Mouse (Mus musculus) mouse trophoblast stem cell (cell line): ENCODE measurements around the gene Fam168b.

Experiments used
- in situ Hi-C, 2 experiments: fragments of 300-500 bp; cut with MseI, MboI; formaldehyde crosslinking; loops; 2 replicates in 1 of 2; 3 replicates in 1 of 2; pipeline ENCODE4 v1.15.1; 2025

Gene Fam168b

DNA sequence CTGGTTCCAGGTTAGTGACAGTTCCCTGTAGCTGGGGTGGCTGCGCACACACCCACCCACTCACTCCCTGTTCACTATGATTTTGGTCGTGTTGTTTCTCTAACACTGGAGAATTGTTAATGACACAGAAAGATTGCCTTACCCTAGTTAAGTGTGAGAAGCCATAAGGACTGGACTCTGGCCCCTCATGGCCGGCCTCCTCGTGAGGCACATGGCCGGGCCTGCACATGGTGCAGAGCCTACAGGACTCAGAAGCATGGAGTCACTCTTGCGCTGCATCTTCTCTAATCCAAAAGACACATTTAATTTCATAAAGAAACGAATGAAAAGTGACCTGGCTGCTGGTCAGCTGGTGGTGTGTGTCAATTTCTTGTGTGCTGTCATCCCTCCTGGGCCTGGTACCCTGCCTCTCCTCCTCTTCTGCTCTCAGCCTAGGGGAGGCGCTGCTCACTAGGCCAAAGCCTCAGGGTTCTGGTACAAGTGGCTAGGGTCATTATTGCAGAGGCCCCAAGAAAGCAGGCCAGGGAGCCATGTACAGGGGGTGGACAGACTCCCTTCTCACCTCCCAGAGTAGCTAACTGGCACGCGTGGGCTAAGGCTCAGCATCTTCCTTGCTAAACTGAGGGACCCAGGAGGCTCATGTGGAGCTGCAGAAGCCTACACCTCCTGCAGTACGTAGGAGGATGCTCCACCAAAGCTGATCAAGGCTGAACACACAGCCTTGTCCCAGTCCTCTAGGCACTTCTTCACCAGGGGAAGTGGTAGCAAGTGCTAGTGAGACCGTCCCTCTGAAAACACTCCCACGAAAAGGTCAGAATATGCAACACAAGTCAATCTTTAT is 30.2 kb downstream of the Fam168b start:
- in situ Hi-C loops: no loop called here

DNA sequence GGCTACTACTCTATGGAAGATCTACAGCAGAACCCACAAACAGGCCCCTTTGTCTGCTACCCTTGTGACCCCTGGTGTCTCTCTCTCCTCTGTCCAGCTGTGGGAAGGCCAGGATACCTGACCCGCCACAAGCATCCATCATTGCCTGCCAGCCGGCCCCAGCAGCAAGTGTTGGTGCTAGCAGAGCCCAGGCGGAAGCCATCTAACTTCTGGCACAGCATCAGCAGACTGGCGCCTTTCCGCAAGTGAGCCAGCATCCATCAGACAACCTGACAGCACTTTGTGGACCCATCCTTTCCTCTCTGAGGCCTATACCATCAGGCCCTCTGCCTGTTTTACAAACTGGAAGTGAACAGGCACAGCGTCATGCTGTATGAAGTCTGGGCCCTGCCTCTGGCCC is 31.3 kb downstream of the Fam168b start:
- in situ Hi-C loops: no loop called here

DNA sequence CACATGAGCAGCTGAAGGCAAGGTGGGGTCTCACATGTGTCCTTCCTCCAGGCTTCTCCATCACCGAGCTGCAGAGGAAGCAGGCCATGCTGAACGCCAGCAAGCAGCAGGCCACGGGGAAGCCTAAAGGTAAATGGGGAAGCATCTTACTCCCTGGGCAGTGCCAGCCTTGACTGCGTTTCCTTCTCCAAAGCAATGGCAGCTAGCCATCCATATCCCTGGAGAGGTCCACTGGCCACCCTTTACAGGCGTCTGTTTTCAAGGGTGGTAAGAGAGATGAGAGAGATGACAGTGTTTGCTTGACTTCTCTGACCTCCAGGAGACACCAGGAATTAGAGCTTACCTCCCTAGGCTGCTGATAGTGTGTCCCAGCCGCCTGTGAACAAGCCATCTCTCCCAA is 31.8 kb downstream of the Fam168b start:
- in situ Hi-C loops: no loop called here

DNA sequence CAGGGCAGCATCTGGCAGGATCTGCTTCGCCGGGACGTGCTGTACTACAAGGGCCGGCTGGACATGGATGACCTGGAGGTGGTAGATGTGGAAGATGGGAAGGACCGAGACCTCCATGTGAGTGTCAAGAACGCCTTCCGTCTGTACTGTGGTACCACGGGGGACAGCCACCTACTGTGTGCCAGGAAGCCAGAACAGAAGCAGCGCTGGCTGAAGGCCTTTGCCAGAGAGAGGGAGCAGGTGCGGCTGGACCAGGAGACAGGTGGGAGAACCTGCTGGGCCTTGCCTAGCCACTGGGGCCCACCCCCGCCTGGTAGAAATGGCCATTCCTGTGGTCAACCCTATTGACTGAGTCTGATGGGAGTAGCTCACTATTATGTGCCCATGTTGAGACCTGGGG is 32.6 kb downstream of the Fam168b start:
- in situ Hi-C loops: no loop called here

DNA sequence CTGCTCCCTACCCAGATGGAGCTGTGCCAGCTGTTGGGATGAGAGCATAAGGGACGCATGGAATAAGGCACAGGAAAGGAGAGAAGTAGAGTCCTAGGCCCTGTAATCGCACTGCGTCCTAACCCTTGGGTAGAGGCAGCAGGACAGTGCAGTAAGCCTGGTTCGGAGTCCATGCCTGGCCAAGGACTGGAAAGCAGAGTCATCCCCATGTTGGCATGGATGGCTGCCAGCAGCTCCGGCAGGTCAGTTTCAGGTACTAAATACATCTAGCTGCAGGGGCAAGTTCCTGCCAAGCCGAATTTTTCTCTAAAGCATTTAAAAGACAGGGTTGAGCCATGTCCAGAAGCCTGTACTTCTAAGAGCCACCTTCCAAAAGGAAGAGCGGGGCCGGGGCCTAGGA is 34.4 kb downstream of the Fam168b start:
- in situ Hi-C loops: no loop called here

DNA sequence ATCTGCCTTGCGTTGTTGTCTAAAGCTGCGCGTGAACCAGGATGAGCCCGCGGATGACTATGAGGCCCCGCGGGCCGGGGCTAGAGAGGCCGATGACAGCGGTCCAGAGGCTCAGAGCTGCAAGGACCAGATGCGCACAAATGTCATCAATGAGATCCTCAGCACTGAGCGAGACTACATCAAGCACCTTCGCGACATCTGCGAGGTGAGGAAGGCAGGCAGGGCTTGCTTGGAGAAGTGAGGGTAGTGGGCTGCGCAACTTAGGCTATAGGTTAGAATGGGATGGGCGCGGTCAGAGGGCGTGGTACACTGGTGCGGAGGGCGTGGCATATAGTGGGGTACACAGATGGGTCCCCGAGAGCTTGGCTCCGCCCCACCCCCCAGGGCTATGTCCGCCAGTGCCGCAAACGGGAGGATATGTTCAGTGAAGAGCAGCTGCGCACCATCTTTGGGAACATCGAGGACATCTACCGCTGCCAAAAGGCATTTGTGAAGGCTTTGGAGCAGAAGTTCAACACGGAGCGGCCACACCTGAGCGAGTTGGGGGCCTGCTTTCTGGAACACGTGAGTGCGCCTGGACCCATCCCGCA is 36.8 kb downstream of the Fam168b start:
- in situ Hi-C loops: no loop called here

DNA sequence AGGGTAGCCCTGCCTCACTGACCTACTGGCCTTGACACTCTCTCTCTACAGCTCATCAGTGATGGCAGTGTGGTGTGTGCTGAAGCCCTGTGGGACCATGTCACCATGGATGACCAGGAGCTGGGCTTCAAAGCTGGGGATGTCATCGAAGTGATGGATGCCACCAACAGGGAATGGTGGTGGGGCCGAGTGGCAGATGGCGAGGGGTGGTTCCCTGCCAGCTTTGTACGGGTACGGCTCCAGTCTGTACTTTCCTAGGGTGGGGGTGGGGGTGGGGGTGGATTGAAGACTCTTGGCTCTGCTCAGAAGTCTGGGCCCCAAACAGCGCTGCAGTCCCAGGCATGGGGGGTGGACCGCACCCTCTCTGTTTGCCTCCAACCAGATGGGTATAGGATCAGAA is 38.0 kb downstream of the Fam168b start:
- in situ Hi-C loops: no loop called here

DNA sequence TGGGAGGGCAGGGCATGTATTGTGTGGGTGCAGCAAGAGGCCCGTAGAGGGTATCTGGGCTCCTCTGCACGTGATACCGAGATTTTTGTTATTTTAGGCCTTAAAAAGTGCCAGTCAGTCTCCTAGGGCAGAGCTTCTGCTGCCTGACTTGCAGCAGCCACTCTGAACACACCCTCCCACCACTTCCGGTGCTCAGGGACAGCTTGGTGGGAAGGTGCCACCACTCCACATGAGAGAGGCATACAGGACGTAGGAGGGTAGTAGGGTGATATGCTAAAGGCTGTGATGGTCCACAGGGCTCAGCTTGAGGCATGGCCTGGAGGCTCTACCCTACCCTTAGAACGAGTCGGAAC is 40.6 kb downstream of the Fam168b start:
- in situ Hi-C loops: no loop called here

DNA sequence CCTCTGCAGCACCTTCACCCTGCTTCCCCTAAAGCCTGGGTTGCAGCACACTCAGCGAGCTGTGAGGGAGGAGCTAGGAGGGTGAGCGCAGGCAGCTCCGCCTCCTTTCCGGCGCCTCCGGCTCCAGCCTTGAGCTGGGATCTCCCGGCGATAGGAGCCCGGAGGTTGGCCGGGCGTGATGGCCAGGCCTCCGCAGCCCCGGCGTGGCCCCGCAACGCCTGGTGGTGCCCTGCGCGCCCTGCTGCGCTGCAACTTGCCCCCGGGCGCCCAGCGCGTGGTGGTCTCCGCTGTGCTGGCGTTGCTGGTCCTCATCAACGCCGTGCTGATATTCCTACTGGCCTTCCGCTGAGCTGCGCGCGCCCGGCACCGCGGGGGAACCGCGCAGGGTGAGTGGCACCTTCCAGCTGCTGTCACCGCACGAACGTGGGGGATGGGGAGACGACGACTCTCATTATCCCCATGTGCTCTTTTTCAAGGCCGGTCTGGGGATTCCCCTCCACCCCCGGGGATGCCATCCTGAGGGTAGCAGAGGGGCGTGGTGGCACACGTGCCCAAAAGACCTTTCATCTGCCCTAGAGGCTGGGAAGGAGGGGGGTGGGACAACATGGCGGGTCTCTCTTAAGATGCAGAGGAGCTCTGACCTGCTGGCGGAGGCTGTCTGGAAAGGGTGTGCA is 41.1 kb downstream of the Fam168b start:
- in situ Hi-C loops: no loop called here

DNA sequence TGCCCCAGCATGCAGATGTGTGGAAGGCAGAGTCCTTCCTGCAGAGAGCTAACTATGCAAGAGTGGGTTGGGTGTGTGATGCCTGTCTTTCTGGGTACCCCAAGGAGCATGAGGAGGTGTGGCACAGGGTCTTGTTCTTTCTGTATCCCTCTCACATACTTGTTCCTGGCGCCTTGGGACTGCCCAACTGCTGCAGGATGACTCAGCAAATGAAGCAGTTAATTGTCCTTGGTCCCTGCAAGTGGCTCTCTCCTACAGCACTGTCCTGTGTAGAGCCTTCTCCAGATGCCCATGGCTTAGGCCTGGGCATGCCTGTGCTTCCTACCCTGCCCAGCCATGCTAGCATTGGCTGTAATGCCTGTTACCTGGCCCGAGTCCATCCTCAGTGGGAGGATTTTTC is 43.7 kb downstream of the Fam168b start:
- in situ Hi-C loops: no loop called here

DNA sequence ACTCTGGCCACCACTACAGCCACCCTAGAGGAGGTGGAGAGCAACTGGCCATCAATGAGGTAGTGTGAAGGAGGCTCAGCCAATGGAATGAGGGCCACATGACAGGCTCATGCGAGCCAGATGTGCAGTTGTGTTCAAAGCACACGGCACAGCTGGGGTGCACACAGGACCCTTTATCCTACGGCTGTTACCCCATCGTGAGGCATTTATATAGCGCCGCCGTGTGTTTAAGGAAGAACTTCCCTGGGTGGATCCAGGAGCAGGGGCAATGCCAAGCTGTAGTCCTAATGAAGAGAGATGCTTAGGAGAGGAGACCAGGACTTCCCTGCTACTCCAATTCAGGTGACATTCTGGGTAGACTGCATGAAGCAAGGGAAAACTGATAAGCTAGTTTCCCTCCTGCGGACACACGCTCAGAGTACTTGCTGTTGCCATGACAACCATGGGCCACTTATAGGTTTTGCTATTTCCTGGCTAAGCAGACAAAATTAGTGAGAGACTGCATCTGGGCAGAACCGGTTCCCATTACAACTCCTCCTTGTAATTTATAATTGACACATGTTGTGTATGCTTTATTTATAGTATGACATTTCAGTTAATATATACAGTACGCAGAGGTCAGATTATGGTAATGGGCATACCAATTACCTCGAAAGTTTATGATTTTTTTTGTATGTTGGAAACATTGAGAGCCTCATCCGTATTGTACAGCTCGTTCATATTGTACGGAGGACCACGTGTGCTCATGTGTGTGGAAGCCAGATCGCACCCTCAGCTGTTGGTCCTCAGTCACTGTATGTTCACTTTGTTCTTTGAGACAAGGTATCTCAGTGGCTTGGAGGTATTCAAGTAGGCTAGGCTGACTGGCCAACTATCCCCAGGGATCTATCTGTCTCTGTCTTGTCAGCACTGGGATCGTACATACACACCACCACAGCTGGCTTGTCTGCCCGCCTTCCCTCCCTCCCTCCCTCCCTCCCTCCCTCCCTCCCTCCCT is 49.3 kb downstream of the Fam168b start:
- in situ Hi-C loops: no loop called here

DNA sequence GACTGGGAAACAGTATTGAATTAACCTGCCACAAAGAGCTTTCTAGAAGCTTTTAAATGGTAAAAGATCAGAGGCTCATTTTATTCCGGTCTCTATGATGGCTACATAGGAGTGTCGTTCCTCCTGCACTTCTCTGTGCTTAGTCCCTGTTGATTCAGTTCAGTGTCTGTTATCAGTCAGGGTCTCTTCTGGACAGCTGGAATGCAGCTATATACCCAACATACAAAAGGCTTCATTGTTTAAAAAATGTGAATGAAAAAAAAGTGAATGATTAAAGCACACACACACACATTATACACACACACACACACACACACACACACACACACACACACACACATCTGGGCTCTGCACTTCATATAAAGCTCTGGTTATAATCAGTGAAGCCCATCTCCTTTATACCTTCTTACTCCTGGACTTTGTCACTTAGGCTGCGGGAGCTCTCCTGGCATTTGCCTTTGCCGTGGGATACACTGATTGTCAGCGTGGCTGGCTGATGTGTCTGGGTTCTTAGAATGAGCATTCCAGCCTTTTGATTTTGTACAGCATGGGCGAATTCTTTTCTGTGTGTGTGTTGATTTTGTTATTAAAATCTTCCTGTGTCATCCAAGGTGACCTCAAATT is 59.2 kb downstream of the Fam168b start:
- in situ Hi-C loops: no loop called here

DNA sequence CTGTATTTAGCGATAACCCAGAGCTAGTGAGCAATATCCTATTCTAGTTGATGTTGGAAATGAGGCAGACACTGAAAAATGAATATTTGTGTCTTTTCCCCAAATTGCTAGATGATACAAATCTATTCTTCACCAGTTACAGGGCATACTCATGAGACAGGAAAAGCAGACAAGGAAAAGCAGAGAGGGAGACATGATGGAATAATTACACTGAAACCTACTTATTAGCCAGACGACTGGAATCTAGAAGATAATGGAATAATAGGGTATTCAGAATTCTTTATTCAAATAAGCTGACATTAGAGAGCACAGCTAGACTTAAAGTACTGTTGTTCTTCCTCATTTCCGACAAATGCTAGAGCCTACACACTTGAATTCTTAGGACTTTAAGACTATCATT is 67.0 kb downstream of the Fam168b start:
- in situ Hi-C loops: no loop called here

DNA sequence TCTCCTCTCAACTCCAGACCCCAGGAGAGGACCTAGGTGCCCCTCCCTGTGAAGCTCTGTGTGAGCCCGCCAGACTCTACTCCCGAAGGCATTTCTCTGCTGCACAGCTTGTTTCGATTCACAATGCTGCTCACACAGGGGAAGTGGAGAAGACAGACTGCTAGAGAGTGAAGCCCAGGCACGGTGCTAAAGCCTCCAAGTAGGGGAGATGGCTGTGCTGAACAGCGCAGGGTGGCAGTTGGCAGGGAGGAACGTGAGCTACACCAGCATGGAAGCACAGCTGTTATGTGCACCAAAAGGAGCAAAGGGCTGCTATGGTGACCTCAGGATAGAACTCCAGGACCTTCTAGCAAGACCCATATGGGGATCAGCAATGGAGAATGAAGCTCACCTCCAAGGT is 74.0 kb downstream of the Fam168b start:
- in situ Hi-C loops: no loop called here

DNA sequence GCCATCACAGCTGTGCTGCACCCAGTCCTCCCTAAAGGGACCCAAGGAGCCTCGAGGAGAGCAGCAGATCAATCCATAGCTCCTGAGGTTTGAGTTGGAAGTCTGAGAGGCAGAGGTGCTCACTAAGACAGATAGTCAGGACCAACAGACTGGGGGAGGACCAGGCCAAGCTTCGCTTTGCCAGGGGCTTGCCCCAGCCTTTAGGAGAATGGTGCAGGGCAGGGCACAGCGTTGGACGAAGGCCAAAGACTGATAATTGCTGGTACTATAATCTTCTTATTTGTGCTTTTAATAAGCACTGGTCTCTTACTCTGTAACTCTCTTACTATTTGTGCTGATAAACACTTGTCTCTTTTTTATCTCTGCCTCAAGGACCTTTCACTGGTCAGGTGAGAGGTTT is 75.0 kb downstream of the Fam168b start:
- in situ Hi-C loops: no loop called here

DNA sequence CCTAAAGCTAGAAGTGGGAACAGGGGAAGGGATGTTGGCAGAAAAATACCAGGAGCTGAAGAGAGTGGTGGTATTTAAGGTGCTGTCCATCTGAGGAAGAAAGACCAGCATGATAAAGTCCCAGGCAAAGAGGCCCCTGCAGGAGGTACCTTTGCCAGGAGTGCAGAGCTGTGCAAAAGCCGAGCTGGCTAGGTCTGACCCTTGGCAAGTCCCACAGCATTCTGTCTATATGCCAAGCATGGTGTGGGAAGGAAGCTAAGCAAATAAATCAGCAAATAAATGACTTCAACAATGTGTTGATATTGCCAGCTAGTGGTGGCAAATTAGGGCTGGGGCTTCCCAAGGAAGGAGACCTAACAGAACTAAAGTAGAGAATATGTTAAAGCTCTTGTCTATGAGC is 76.0 kb downstream of the Fam168b start:
- in situ Hi-C loops: no loop called here
